Mouse (Mus musculus): ENCODE measurements around the gene Map3k3. TPM values are rescaled to one million over a fixed set of nuclear protein-coding genes. Genes with fewer than 3 reads are reported as not detected.

The Map3k3 gene
- polyA plus RNA-seq, 1 experiment from 2014 or later = 14.5 TPM

DNA sequence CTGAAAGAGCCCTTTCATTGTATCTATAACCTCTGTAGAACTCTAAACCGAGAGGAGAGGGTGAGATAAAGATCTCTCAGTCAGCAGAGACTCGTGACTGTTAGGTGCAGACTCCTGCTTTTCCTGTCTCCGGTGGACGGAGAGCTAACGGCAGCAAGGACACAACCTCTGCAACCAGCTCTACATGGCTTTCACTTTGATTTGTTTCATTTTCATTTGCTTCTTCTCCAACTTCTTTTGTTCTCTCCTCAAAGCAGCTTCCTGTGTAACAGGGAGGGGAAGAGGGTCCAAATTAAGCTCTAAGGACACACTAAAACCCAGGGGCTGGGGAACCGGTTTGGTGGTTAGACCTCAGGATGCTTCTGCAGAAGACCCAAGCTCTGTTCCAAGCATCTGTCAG, 116.3 kb downstream of the Map3k3 start:
- Histone ChIP-seq H3K27ac (no peak overlapping the region), H3K27me3 (no peaks in the 10 kb centered on the region), H3K9me3 (no peaks in the 10 kb centered on the region), H3K36me3 (peaks cover 84% of the 10 kb centered on the region), H3K4me3 (replicated peaks) (no peak overlapping the region), H3K4me1 (replicated peaks) (no peaks in the 10 kb centered on the region), H3K4me2 (replicated peaks) (no peak overlapping the region), H3K9ac (replicated peaks) (no peak overlapping the region)
- no peak for ATAC-seq
- 90% methylated on average over 6 of the region's 6 CpGs for WGBS

- Histone ChIP-seq H3K4me2 (replicated peaks) (no peak overlapping the region), H3K36me3 (peaks cover 86% of the 10 kb centered on the region)
- ATAC-seq = no peak
These were observed 117.1 kb downstream of the Map3k3 start for GRCm38 (mm10) chr11:106201337-106202122.

DNA sequence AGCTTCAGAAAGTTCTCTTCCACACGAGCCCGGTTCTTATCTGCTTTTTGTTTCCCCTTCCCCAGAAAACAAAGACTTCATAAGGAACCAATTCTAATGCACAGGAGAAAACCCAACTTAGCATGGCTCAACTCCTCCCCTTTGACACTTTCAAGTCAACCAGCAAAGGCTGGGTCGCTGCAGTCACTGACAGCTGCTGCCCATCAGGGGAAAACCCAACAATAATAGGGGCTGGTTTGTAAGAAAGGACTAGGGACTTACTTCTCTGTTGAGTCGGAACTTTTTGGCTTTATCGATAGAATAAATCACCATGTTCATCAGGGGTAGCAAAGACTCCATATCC, 117.7 kb downstream of the Map3k3 start, which contains the start of gene Strada:
Gene Strada, minus strand, starts transcription at position 46 of the 343 bp plus-strand sequence.
- H3K36me3 ChIP-seq = peaks cover 86% of the 10 kb centered on the region
- no peak for ATAC-seq
- H3K4me2 ChIP-seq (replicated peaks) = no peak within 1 kb of the TSS
- no peaks in the 10 kb centered on the region for H3K9me3 ChIP-seq
- H3K4me3 ChIP-seq (replicated peaks) = no peak within 1 kb of the TSS
- WGBS = 91% methylated on average over 5 of the region's 5 CpGs
- no peaks in the 10 kb centered on the region for H3K4me1 ChIP-seq (replicated peaks)
- no peak within 1 kb of the TSS for H3K27ac ChIP-seq
- no peaks in the 10 kb centered on the region for H3K27me3 ChIP-seq
- H3K9ac ChIP-seq (replicated peaks) = no peak within 1 kb of the TSS

More at GRCm38 (mm10) chr11:106201337-106202122, 117.1 kb downstream of the Map3k3 start:
- no peaks in the 10 kb centered on the region for H3K4me1 ChIP-seq (replicated peaks)
- H3K4me3 ChIP-seq (replicated peaks) = no peak overlapping the region
- no peak overlapping the region for H3K9ac ChIP-seq (replicated peaks)
- no peak overlapping the region for H3K27ac ChIP-seq
- no peaks in the 10 kb centered on the region for H3K27me3 ChIP-seq
- H3K9me3 ChIP-seq = no peaks in the 10 kb centered on the region
- 93% methylated on average over 19 of the region's 19 CpGs for WGBS

Other genes starting within 250 kb of the Map3k3 start
- 35.5 and 37.6 TPM in 2 replicates for gene Cyb561, start 131.3 kb upstream of the Map3k3 start, polyA plus RNA-seq (2015; fragmentation: Nextera tagmentation; extraction: Ambion mirVana)
- gene Ace, start 116.7 kb upstream of the Map3k3 start, polyA plus RNA-seq (2015; fragmentation: Nextera tagmentation; extraction: Ambion mirVana) = 1.5 and 1.8 TPM in 2 replicates
- gene Ace3, start 89.9 kb upstream of the Map3k3 start, polyA plus RNA-seq (2015; fragmentation: Nextera tagmentation; extraction: Ambion mirVana) = not detected in 2 replicates
- 0.75 and 0.90 TPM in 2 replicates for gene Kcnh6, start 76.5 kb upstream of the Map3k3 start, polyA plus RNA-seq (2015; fragmentation: Nextera tagmentation; extraction: Ambion mirVana)
- gene Dcaf7, start 47.7 kb upstream of the Map3k3 start, polyA plus RNA-seq (2015; fragmentation: Nextera tagmentation; extraction: Ambion mirVana) = 118 and 119 TPM in 2 replicates
- 8.3 and 9.6 TPM in 2 replicates for gene Taco1, start 18.6 kb upstream of the Map3k3 start, polyA plus RNA-seq (2015; fragmentation: Nextera tagmentation; extraction: Ambion mirVana)
- gene Gm10840, start 76.2 kb downstream of the Map3k3 start, polyA plus RNA-seq (2015; fragmentation: Nextera tagmentation; extraction: Ambion mirVana) = 1.7 TPM in 1 of 2 replicates, not detected in the other
- 211 TPM in 2 replicates for gene Limd2, start 76.2 kb downstream of the Map3k3 start, polyA plus RNA-seq (2015; fragmentation: Nextera tagmentation; extraction: Ambion mirVana)
- 33.8 and 36.9 TPM in 2 replicates for gene Strada, start 117.6 kb downstream of the Map3k3 start, polyA plus RNA-seq (2015; fragmentation: Nextera tagmentation; extraction: Ambion mirVana)
- 96.2 and 101 TPM in 2 replicates for gene Ccdc47, start 131.7 kb downstream of the Map3k3 start, polyA plus RNA-seq (2015; fragmentation: Nextera tagmentation; extraction: Ambion mirVana)
- 101 and 105 TPM in 2 replicates for gene Ddx42, start 132.3 kb downstream of the Map3k3 start, polyA plus RNA-seq (2015; fragmentation: Nextera tagmentation; extraction: Ambion mirVana)
- gene Ftsj3, start 171.5 kb downstream of the Map3k3 start, polyA plus RNA-seq (2015; fragmentation: Nextera tagmentation; extraction: Ambion mirVana) = 39.3 and 40.3 TPM in 2 replicates
- 324 and 341 TPM in 2 replicates for gene Psmc5, start 171.5 kb downstream of the Map3k3 start, polyA plus RNA-seq (2015; fragmentation: Nextera tagmentation; extraction: Ambion mirVana)
- 10.8 and 11.4 TPM in 2 replicates for gene Smarcd2, start 188.4 kb downstream of the Map3k3 start, polyA plus RNA-seq (2015; fragmentation: Nextera tagmentation; extraction: Ambion mirVana)
- gene Tcam1, start 192.1 kb downstream of the Map3k3 start, polyA plus RNA-seq (2015; fragmentation: Nextera tagmentation; extraction: Ambion mirVana) = 0.16 and 0.18 TPM in 2 replicates
- gene Gh, start 217.3 kb downstream of the Map3k3 start, polyA plus RNA-seq (2015; fragmentation: Nextera tagmentation; extraction: Ambion mirVana) = not detected in 2 replicates
- 0.50 and 0.66 TPM in 2 replicates for gene Cd79b, start 230.1 kb downstream of the Map3k3 start, polyA plus RNA-seq (2015; fragmentation: Nextera tagmentation; extraction: Ambion mirVana)

Measured in midbrain, embryonic 13.5 days (tissue).